Mouse (Mus musculus) urinary bladder, postnatal 25 days (tissue): ENCODE results near the gene Tsc2.

Source experiments
- DNase-seq: peaks from one replicate; pipeline ENCODE4 v3.0.0; 2022; ENCODE audit warnings: low spot score

The Tsc2 gene

GRCm38 (mm10) chr17:24647493-24647892 lies 15.1 kb upstream of the Tsc2 start:
- DNase-seq: no peak

GRCm38 (mm10) chr17:24646381-24646780 lies 14.0 kb upstream of the Tsc2 start:
- no peak for DNase-seq

- no peak for DNase-seq
These were observed 13.5 kb upstream of the Tsc2 start for GRCm38 (mm10) chr17:24645916-24646315.

GRCm38 (mm10) chr17:24644875-24645721 lies 12.7 kb upstream of the Tsc2 start:
- no peak for DNase-seq

GRCm38 (mm10) chr17:24644030-24644715 lies 11.7 kb upstream of the Tsc2 start:
- no peak for DNase-seq

GRCm38 (mm10) chr17:24642791-24643343 lies 10.4 kb upstream of the Tsc2 start:
- no peak for DNase-seq

GRCm38 (mm10) chr17:24641944-24642343 lies 9.5 kb upstream of the Tsc2 start:
- DNase-seq: no peak

- no peak for DNase-seq
These were observed 8.2 kb upstream of the Tsc2 start for GRCm38 (mm10) chr17:24640581-24640980.

- DNase-seq: no peak
These were observed 7.7 kb upstream of the Tsc2 start for GRCm38 (mm10) chr17:24640119-24640518.

- DNase-seq: no peak
These were observed 7.2 kb upstream of the Tsc2 start for GRCm38 (mm10) chr17:24639571-24639988.

GRCm38 (mm10) chr17:24638840-24639239 lies 6.4 kb upstream of the Tsc2 start:
- DNase-seq: no peak

GRCm38 (mm10) chr17:24638214-24638613 lies 5.8 kb upstream of the Tsc2 start:
- DNase-seq: no peak

GRCm38 (mm10) chr17:24636781-24637481 lies 4.5 kb upstream of the Tsc2 start:
- no peak for DNase-seq

GRCm38 (mm10) chr17:24635694-24636093 lies 3.3 kb upstream of the Tsc2 start:
- DNase-seq: no peak

GRCm38 (mm10) chr17:24635024-24635423 lies 2.6 kb upstream of the Tsc2 start:
- DNase-seq: no peak

- no peak for DNase-seq
These were observed 1.4 kb upstream of the Tsc2 start for GRCm38 (mm10) chr17:24633831-24634230.

- peak; percentile 60 for DNase-seq
These were observed 501 bp upstream of the Tsc2 start for GRCm38 (mm10) chr17:24632813-24633449.

GRCm38 (mm10) chr17:24630072-24630471 lies 2.4 kb downstream of the Tsc2 start:
- no peak for DNase-seq

GRCm38 (mm10) chr17:24628646-24629045 lies 3.8 kb downstream of the Tsc2 start:
- peak; percentile 65 for DNase-seq

- DNase-seq: no peak
These were observed 7.0 kb downstream of the Tsc2 start for GRCm38 (mm10) chr17:24625472-24625871.

GRCm38 (mm10) chr17:24617561-24618194 lies 14.8 kb downstream of the Tsc2 start:
- DNase-seq: no peak
